Mouse (Mus musculus) cerebellum, adult 2 months (tissue): ENCODE measurements at regions not wholly inside any gene's neighbourhood (a gene's known extent, or its start where the extent isn't known, plus 50 kb on each side); places are given as distances from the start of the nearest gene placed in this dataset.

Experiments used
- DNase-seq, 2 experiments: peaks; one replicate each; pipeline ENCODE4 v3.0.0; 2021
- H3K27ac ChIP-seq: fragments of 200-500 bp; 2 replicates; pipeline ENCODE4 v1.5.1; 2012; ENCODE audit warnings: low read length, control low read depth, inconsistent platforms; ENCODE audit not compliant: insufficient read depth
- H3K27me3 ChIP-seq: fragments of 200-500 bp; 2 replicates; pipeline ENCODE4 v1.6.1; 2012; ENCODE audit warnings: inconsistent platforms, mild to moderate bottlenecking, low read length, moderate library complexity; ENCODE audit not compliant: control insufficient read depth, insufficient read depth
- H3K4me1 ChIP-seq: fragments of 200-500 bp; 2 replicates; pipeline ENCODE4 v1.6.1; 2011; ENCODE audit warnings: low read length; ENCODE audit not compliant: control insufficient read depth, insufficient read depth
- H3K4me3 ChIP-seq: fragments of 200-500 bp; replicated peaks from 2 replicates; pipeline ENCODE3; 2011; ENCODE audit warnings: mild to moderate bottlenecking, low read depth, low read length, control low read depth; ENCODE audit not compliant: insufficient read depth
- CTCF ChIP-seq: fragments of 200-500 bp; IDR thresholded peaks from 2 replicates; pipeline ENCODE4 v1.5.1; 2011; ENCODE audit warnings: low read depth, mild to moderate bottlenecking, control low read depth, low read length, moderate library complexity, borderline replicate concordance; ENCODE audit not compliant: insufficient read depth
- POLR2A ChIP-seq: fragments of 200-500 bp; IDR thresholded peaks from 2 replicates; pipeline ENCODE4 v1.6.1; 2011; ENCODE audit warnings: low read length, control low read depth, borderline replicate concordance; ENCODE audit not compliant: insufficient read depth
- WGBS: fragments of 180-500 bp; shearing (Covaris S2); methylation state at CpG from one replicate; pipeline ENCODE4 v1.1.7; 2018; 5-methylcytosine and 5-hydroxymethylcytosine counted together

- 80% methylated on average over 1 of the region's 1 CpGs for WGBS
- no peak overlapping the region for H3K27ac ChIP-seq
- TF ChIP-seq POLR2A (no peak), CTCF (no peak)
- no peaks in the 10 kb centered on the region for H3K27me3 ChIP-seq
- H3K4me1 ChIP-seq: no peaks in the 10 kb centered on the region
- DNase-seq: no peak
- H3K4me3 ChIP-seq: no peak overlapping the region
Observed at GRCm38 (mm10) chr9:85485749-85486148, 158.6 kb upstream of the Tent5a start.

GRCm38 (mm10) chr9:85483248-85483647 lies 156.1 kb upstream of the Tent5a start:
- Histone ChIP-seq H3K4me3 (no peak overlapping the region), H3K27me3 (no peaks in the 10 kb centered on the region), H3K4me1 (no peaks in the 10 kb centered on the region), H3K27ac (no peak overlapping the region)
- TF ChIP-seq POLR2A: no peak
- TF ChIP-seq CTCF: no peak
- 87% methylated on average over 4 of the region's 4 CpGs for WGBS
- no peak for DNase-seq

GRCm38 (mm10) chr9:85480566-85480965 lies 153.4 kb upstream of the Tent5a start:
- no peak for DNase-seq
- no peak for TF ChIP-seq POLR2A
- no peak for TF ChIP-seq CTCF
- WGBS: 40% methylated on average over 2 of the region's 2 CpGs
- Histone ChIP-seq H3K4me3 (no peak overlapping the region), H3K27ac (no peak overlapping the region), H3K4me1 (no peaks in the 10 kb centered on the region), H3K27me3 (no peaks in the 10 kb centered on the region)

- Histone ChIP-seq H3K4me3 (no peak overlapping the region), H3K27me3 (no peaks in the 10 kb centered on the region), H3K4me1 (no peaks in the 10 kb centered on the region), H3K27ac (no peak overlapping the region)
- no peak for DNase-seq
- WGBS: 67% methylated on average over 3 of the region's 3 CpGs
- no peak for TF ChIP-seq CTCF
- no peak for TF ChIP-seq POLR2A
Observed at GRCm38 (mm10) chr9:85475214-85475613, 148.1 kb upstream of the Tent5a start.

GRCm38 (mm10) chr9:85470264-85470821 lies 143.2 kb upstream of the Tent5a start:
- Histone ChIP-seq H3K4me3 (no peak overlapping the region), H3K27ac (no peak overlapping the region), H3K27me3 (no peaks in the 10 kb centered on the region), H3K4me1 (no peaks in the 10 kb centered on the region)
- DNase-seq: no peak
- 94% methylated on average over 8 of the region's 8 CpGs for WGBS
- no peak for TF ChIP-seq CTCF
- no peak for TF ChIP-seq POLR2A

- Histone ChIP-seq H3K27ac (no peak overlapping the region), H3K27me3 (no peaks in the 10 kb centered on the region), H3K4me1 (no peaks in the 10 kb centered on the region), H3K4me3 (no peak overlapping the region)
- no peak for DNase-seq
- 71% methylated on average over 3 of the region's 3 CpGs for WGBS
- no peak for TF ChIP-seq CTCF
- no peak for TF ChIP-seq POLR2A
Observed at GRCm38 (mm10) chr9:85469288-85469687, 142.1 kb upstream of the Tent5a start.

GRCm38 (mm10) chr9:85466671-85467070 lies 139.5 kb upstream of the Tent5a start:
- TF ChIP-seq POLR2A (no peak), CTCF (no peak)
- WGBS: 79% methylated on average over 5 of the region's 5 CpGs

GRCm38 (mm10) chr9:85459062-85459805 lies 132.1 kb upstream of the Tent5a start:
- no peak for TF ChIP-seq POLR2A
- 93% methylated on average over 3 of the region's 3 CpGs for WGBS
- DNase-seq: no peak

More at GRCm38 (mm10) chr9:85466671-85467070, 139.5 kb upstream of the Tent5a start:
- no peak overlapping the region for H3K27ac ChIP-seq
- no peak for DNase-seq
- no peaks in the 10 kb centered on the region for H3K4me1 ChIP-seq
- H3K4me3 ChIP-seq: no peak overlapping the region
- no peaks in the 10 kb centered on the region for H3K27me3 ChIP-seq

More at GRCm38 (mm10) chr9:85459062-85459805, 132.1 kb upstream of the Tent5a start:
- Histone ChIP-seq H3K27me3 (no peaks in the 10 kb centered on the region), H3K4me1 (no peaks in the 10 kb centered on the region), H3K4me3 (no peak overlapping the region), H3K27ac (no peak overlapping the region)
